In the genomic region with DNA sequence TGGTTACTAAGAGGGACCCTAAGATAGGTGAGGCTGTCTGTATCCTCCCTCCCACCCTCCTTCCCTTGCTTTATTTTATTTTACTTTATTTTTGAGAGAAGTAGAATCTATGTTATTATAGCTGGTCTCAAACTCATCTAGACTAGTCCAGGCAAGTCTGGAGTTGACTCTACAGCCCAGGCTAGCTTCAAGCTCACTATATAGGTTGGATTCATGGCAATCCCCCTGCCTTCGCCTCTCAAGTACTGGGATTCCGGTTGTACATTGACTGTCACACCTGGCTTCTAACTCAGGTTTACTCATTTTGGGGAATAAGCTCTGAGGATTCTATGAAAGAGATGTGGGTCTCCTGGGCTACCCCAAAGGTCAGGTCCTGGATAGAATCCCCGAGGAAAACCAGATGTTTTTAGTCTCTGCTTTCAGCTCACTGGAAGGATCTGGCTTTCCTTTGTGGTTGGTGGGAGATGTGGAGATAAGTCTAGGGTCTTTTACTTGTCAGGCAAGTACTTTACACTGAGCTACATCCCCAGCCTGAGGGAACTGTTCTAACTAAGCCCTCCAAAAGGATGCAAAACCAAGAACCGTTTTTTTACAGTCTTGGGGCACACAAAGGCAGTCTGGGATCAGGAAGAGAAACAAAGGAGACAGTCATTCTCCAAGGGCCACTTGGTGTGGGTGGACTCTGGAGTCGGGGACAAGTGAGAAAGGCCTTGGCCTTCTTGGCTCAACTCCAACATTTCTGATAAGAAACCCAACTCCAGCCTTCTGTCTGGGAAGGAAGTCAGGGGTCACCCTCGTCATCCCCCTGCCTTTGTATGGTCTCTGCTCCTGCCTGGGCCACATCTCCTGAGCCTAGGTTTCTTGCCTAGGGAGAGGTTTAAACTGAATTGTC, we compare ENCODE assay signal across 9 mouse cellular contexts. TPM values are rescaled to one million over a fixed set of nuclear protein-coding genes. Genes with fewer than 3 reads are reported as not detected.
A peak's percentile ranks its signal among the peaks of the same experiment; 100 is the strongest.
DNase-seq lines count a peak whose midpoint lies in the region; ATAC-seq and TF ChIP-seq lines count a peak whose summit lies in the region.
"Had no signal": no experiment of that assay in that cellular context is flagged by ENCODE, and none has a peak within 500 bp of the region (broad histone marks: within the 10 kb centered on the region; RNA-seq: fewer than 3 reads in every experiment).

No protein-coding gene starts in this region.

- no peak overlapping the region for H3K4me3 ChIP-seq in kidney, embryonic 16.5 days (ENCODE audit: low read length)
- no peak overlapping the region for H3K4me3 ChIP-seq in heart, embryonic 15.5 days
- H3K4me3 ChIP-seq in limb, embryonic 14.5 days (replicated peaks; ENCODE audit: low read length): no peak overlapping the region
- H3K4me3 ChIP-seq: liver, embryonic 15.5 days had no signal

- H3K9ac ChIP-seq in kidney, embryonic 16.5 days (replicated peaks; ENCODE audit: low read length): no peak overlapping the region
- 0 out of 2 replicates have a peak overlapping the region, but pooled peaks have one; percentile 84 for H3K9ac ChIP-seq in heart, embryonic 15.5 days
- H3K9ac ChIP-seq in limb, embryonic 14.5 days (ENCODE audit: low read depth, low read length, severe bottlenecking): peak overlapping the region; percentile 17; the same call in 1 of the 2 replicates
- H3K9ac ChIP-seq: liver, embryonic 15.5 days had no signal

- DNase-seq in kidney, adult 9 months: no peak
- peak; percentile 46 for DNase-seq in brain, adult 2 months (ENCODE audit: low read depth, low spot score)
- no peak for DNase-seq in limb, embryonic 14.5 days (ENCODE audit: low spot score)
- DNase-seq in testis, postnatal 14 days (ENCODE audit: low spot score): peak; percentile 78
- DNase-seq in ovary, adult 18-20 months (ENCODE audit: low spot score): no peak

- peaks cover 43% of the 10 kb centered on the region for H3K4me1 ChIP-seq in kidney, embryonic 16.5 days (ENCODE audit: insufficient read depth, low read length)
- H3K4me1 ChIP-seq in heart, embryonic 15.5 days (replicated peaks): peaks cover 53% of the 10 kb centered on the region
- peaks cover 29% of the 10 kb centered on the region for H3K4me1 ChIP-seq in limb, embryonic 14.5 days (ENCODE audit: control insufficient read depth, insufficient read depth, low read length)

- no peaks in the 10 kb centered on the region for H3K9me3 ChIP-seq in kidney, embryonic 16.5 days (ENCODE audit: low read length)
- no peaks in the 10 kb centered on the region for H3K9me3 ChIP-seq in heart, embryonic 15.5 days (replicated peaks)
- H3K9me3 ChIP-seq in limb, embryonic 14.5 days (ENCODE audit: control insufficient read depth, low read length): no peaks in the 10 kb centered on the region
- H3K9me3 ChIP-seq: liver, embryonic 15.5 days had no signal

- TF ChIP-seq POLR2A in limb, embryonic 14.5 days (IDR thresholded peaks at IDR 0.05; ENCODE audit: borderline replicate concordance, extremely low read depth, insufficient read depth, insufficient read length): no peak

- peak overlapping the region; percentile 38; the same call in 1 of the 2 replicates for H3K27ac ChIP-seq in kidney, embryonic 16.5 days (ENCODE audit: low read length)
- peak overlapping the region; percentile 88 for H3K27ac ChIP-seq in heart, embryonic 15.5 days
- no peak overlapping the region for H3K27ac ChIP-seq in limb, embryonic 14.5 days (replicated peaks; ENCODE audit: low read depth, low read length)
- H3K27ac ChIP-seq: liver, embryonic 15.5 days had no signal

- peak overlapping the region; percentile 66; the same call in 1 of the 2 replicates for H3K4me2 ChIP-seq in kidney, embryonic 16.5 days (replicated peaks; ENCODE audit: low read depth, low read length)
- H3K4me2 ChIP-seq in heart, embryonic 15.5 days: peak overlapping the region; percentile 82
- peak overlapping the region; percentile 97; the same call in 1 of the 2 replicates for H3K4me2 ChIP-seq in limb, embryonic 14.5 days (replicated peaks; ENCODE audit: low read depth, low read length, severe bottlenecking)
- H3K4me2 ChIP-seq: liver, embryonic 15.5 days had no signal

- 39% methylated on average over 6 of the region's 6 CpGs for WGBS in kidney, embryonic 16.5 days
- 42% methylated on average over 6 of the region's 6 CpGs for WGBS in heart, embryonic 15.5 days
- 45% methylated on average over 6 of the region's 6 CpGs for WGBS in limb, embryonic 14.5 days

- no peak for ATAC-seq in kidney, embryonic 16.5 days (ENCODE audit: low FRiP score, low TSS enrichment)
- ATAC-seq in heart, embryonic 15.5 days (replicated peaks; ENCODE audit: insufficient number of reproducible peaks, insufficient read depth, low FRiP score, low read depth): no peak
- ATAC-seq in limb, embryonic 14.5 days (ENCODE audit: low FRiP score, low read depth): no peak
- no peak for ATAC-seq in erythroblast, adult 5-6 weeks (replicated peaks; ENCODE audit: low FRiP score, poor library complexity, severe bottlenecking)

- H3K27me3 ChIP-seq in kidney, embryonic 16.5 days (ENCODE audit: insufficient read depth, low read length): no peaks in the 10 kb centered on the region
- no peaks in the 10 kb centered on the region for H3K27me3 ChIP-seq in heart, embryonic 15.5 days
- no peaks in the 10 kb centered on the region for H3K27me3 ChIP-seq in limb, embryonic 14.5 days (ENCODE audit: control insufficient read depth, insufficient read depth, low read length)

- 0 out of 2 replicates have a peak, but pooled peaks cover 3% of the 10 kb centered on the region for H3K36me3 ChIP-seq in kidney, embryonic 16.5 days (ENCODE audit: insufficient read depth, low read length)
- H3K36me3 ChIP-seq in heart, embryonic 15.5 days: no peaks in the 10 kb centered on the region
- peaks cover 17% of the 10 kb centered on the region; the same call in 1 of the 2 replicates for H3K36me3 ChIP-seq in limb, embryonic 14.5 days (ENCODE audit: control insufficient read depth, insufficient read depth, low read length)
- H3K36me3 ChIP-seq: liver, embryonic 15.5 days had no signal

RNA-seq across cellular contexts. Expression of gene Ddit4, which starts 3.0 kb away (rescaled TPM):
- 30.6 and 31.9 TPM in 2 replicates for polyA plus RNA-seq in kidney, embryonic 16.5 days (2015; fragmentation: Nextera tagmentation; extraction: Ambion mirVana)
- polyA plus RNA-seq in heart, embryonic 15.5 days (2015; fragmentation: Nextera tagmentation; extraction: Ambion mirVana): 22.7 and 33.4 TPM in 2 replicates
- polyA plus RNA-seq in limb, embryonic 14.5 days (2012; rRNA removed): 117 and 138 TPM in 2 replicates
- 8.5 and 8.6 TPM in 2 replicates for polyA plus RNA-seq in limb, embryonic 14.5 days (2014; fragmentation: Nextera tagmentation; extraction: Ambion mirVana)
- 1.7 TPM in 1 of 2 replicates, not detected in the other for total RNA-seq in erythroblast, adult 5-6 weeks (2015; ENCODE audit: low replicate concordance)
- total RNA-seq in erythroblast, adult 5-6 weeks (2017; ENCODE audit: low replicate concordance): 0.17 and 0.84 TPM in 2 replicates

RNA-seq across cellular contexts. Expression of gene Ascc1, which starts 54.0 kb away (rescaled TPM):
- polyA plus RNA-seq in kidney, embryonic 16.5 days (2015; fragmentation: Nextera tagmentation; extraction: Ambion mirVana): 56.3 and 58.0 TPM in 2 replicates
- 36.1 and 40.6 TPM in 2 replicates for polyA plus RNA-seq in heart, embryonic 15.5 days (2015; fragmentation: Nextera tagmentation; extraction: Ambion mirVana)
- 29.4 and 32.9 TPM in 2 replicates for polyA plus RNA-seq in limb, embryonic 14.5 days (2012; rRNA removed)
- polyA plus RNA-seq in limb, embryonic 14.5 days (2014; fragmentation: Nextera tagmentation; extraction: Ambion mirVana): 41.2 and 45.4 TPM in 2 replicates
- total RNA-seq in erythroblast, adult 5-6 weeks (2015; ENCODE audit: low replicate concordance): 11.3 and 13.1 TPM in 2 replicates
- total RNA-seq in erythroblast, adult 5-6 weeks (2017; ENCODE audit: low replicate concordance): 9.6 and 10.0 TPM in 2 replicates

RNA-seq across cellular contexts. Expression of gene Anapc16, which starts 54.3 kb away (rescaled TPM):
- polyA plus RNA-seq in kidney, embryonic 16.5 days (2015; fragmentation: Nextera tagmentation; extraction: Ambion mirVana): 93.6 and 95.2 TPM in 2 replicates
- 85.4 and 92.2 TPM in 2 replicates for polyA plus RNA-seq in heart, embryonic 15.5 days (2015; fragmentation: Nextera tagmentation; extraction: Ambion mirVana)
- 105 and 109 TPM in 2 replicates for polyA plus RNA-seq in limb, embryonic 14.5 days (2012; rRNA removed)
- polyA plus RNA-seq in limb, embryonic 14.5 days (2014; fragmentation: Nextera tagmentation; extraction: Ambion mirVana): 110 and 114 TPM in 2 replicates
- total RNA-seq in erythroblast, adult 5-6 weeks (2015; ENCODE audit: low replicate concordance): 16.3 and 21.3 TPM in 2 replicates
- 23.4 and 27.5 TPM in 2 replicates for total RNA-seq in erythroblast, adult 5-6 weeks (2017; ENCODE audit: low replicate concordance)

Comparison
In these comparisons a context has a peak if more than half of its experiments do, and no peak if none do; other contexts are left out.
1. DNase-seq: peak in brain, adult 2 months (single experiment) and testis, postnatal 14 days (single experiment); none in kidney, adult 9 months (single experiment), limb, embryonic 14.5 days (single experiment) and ovary, adult 18-20 months (single experiment).
2. Peak in every context shown above with its lines, with median percentiles within 50 percentile points of each other: H3K4me2 ChIP-seq.